Mouse (Mus musculus): ENCODE measurements around the gene Znhit1. TPM values are rescaled to one million over a fixed set of nuclear protein-coding genes. Genes with fewer than 3 reads are reported as not detected.

Znhit1 gene
- total and polyA plus RNA-seq, 3 experiments = 35.5 to 287 (median 88.7) TPM

DNA sequence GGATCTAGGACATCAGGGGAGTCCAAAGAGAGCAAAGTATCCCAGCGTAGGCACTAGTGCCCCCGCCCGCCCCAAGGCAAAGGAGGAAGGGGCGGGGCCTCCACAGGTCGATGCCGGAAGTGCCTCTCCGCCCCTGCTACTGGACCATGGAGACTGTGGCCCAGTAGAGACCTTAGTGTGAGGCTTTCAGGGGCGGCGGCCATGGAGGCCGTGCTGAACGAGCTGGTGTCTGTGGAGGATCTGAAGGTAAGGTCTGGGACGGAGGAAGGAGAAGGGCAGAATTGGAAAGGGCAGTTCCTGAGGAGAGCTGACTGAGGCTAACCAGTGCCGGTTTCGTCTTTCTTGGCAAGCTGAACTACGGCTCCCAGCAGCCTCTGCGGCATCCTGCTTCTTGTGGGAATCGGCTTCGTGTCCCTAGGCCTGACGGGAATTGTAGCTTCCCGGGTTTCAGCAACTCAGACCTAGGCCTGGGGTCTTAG, 25.8 kb downstream of the Znhit1 start:
- Histone ChIP-seq H3K9me3 (replicated peaks) (no peaks in the 10 kb centered on the region), H3K27me3 (ENCODE audit: insufficient read depth, low read length) (no peaks in the 10 kb centered on the region), H3K4me3 (ENCODE audit: low read depth, low read length) (peak overlapping the region; percentile 76), H3K4me1 (ENCODE audit: insufficient read depth, low read depth, low read length) (peaks cover 73% of the 10 kb centered on the region), H3K36me3 (replicated peaks) (peaks cover 81% of the 10 kb centered on the region)
- DNase-seq (ENCODE audit: low spot score) (peak; percentile 87), ATAC-seq (ENCODE audit: extremely low read depth, insufficient number of reproducible peaks, low FRiP score, poor library complexity, severe bottlenecking) (peak; percentile 84)
- TF ChIP-seq CTCF (IDR thresholded peaks at IDR 0.05; ENCODE audit: low read depth, low read length) = no peak
- TF ChIP-seq GATA1 (IDR thresholded peaks at IDR 0.05; ENCODE audit: borderline replicate concordance, low read length) = no peak
- no peak for TF ChIP-seq TAL1 (conservative IDR thresholded peaks at IDR 0.05; ENCODE audit: low read depth, low read length)
- TF ChIP-seq GATA2 (IDR thresholded peaks at IDR 0.05; ENCODE audit: borderline replicate concordance, low read depth, low read length) = no peak
- TF ChIP-seq POLR2AphosphoS5 (IDR thresholded peaks at IDR 0.05; ENCODE audit: insufficient replicate concordance, low read depth, low read length) = no peak

DNA sequence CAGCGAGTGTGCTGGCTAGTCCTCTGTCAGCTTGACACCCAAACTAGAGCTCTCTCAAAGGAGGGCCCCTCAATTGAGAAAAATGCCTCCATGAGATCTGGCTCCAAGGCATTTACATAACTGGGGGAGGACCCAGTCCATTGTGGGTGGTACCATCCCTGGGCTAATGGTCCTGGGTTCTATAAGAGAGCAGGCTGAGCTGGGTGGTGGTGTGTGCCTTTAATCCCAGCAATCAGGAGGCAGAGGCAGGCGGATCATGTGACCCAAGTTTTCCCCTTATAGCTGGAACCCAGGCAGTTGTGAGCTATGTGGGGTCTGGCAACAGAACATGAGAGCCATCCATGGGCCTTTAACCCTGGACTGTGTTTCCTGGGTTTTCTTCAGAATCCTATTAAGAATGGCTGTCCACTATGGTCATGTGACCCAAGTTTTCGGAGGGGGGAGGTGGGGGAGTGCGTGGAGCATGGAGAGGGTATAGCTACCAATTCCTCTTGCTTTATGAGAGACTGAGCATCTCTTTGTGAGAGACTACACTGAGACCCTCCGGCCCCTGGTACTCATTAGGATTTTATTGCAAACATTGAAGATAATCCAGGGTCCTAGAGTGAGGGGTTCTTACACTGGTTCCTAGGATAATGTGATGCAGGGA, 26.4 kb downstream of the Znhit1 start:
- H3K36me3 ChIP-seq (replicated peaks) = peaks cover 81% of the 10 kb centered on the region
- TF ChIP-seq GATA1 (IDR thresholded peaks at IDR 0.05; ENCODE audit: borderline replicate concordance, low read length) (no peak), CTCF (IDR thresholded peaks at IDR 0.05; ENCODE audit: low read depth, low read length) (no peak), GATA2 (IDR thresholded peaks at IDR 0.05; ENCODE audit: borderline replicate concordance, low read depth, low read length) (no peak), TAL1 (conservative IDR thresholded peaks at IDR 0.05; ENCODE audit: low read depth, low read length) (no peak), POLR2AphosphoS5 (IDR thresholded peaks at IDR 0.05; ENCODE audit: insufficient replicate concordance, low read depth, low read length) (no peak)
- DNase-seq (ENCODE audit: low spot score) (peak; percentile 11), ATAC-seq (ENCODE audit: extremely low read depth, insufficient number of reproducible peaks, low FRiP score, poor library complexity, severe bottlenecking) (no peak)
- H3K9me3 ChIP-seq (replicated peaks) = no peaks in the 10 kb centered on the region
- peak overlapping the region; percentile 76 for H3K4me3 ChIP-seq (ENCODE audit: low read depth, low read length)
- H3K4me1 ChIP-seq (ENCODE audit: insufficient read depth, low read depth, low read length) = peaks cover 71% of the 10 kb centered on the region
- H3K27me3 ChIP-seq (ENCODE audit: insufficient read depth, low read length) = no peaks in the 10 kb centered on the region

DNA sequence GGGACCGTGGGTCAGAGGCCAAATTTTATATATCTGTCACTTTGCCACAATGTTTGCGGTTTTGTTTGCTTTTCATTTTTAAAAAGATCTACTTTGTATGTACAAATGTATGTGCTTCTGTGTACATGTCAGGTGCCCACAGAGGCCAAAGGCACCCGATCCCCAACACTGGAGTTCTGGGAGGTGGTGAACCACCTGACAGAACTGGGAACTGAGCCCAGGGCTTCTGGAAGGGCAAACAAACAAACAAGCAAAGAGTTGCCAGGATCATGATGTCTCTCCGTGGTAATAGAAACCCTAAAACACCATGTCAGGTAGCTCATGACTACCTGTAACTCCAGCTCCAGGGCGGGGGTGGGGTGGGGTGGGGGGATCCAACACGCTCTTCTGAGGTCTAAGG, 27.8 kb downstream of the Znhit1 start:
- Histone ChIP-seq H3K9me3 (replicated peaks) (no peaks in the 10 kb centered on the region), H3K4me1 (ENCODE audit: insufficient read depth, low read depth, low read length) (peaks cover 66% of the 10 kb centered on the region), H3K27me3 (ENCODE audit: insufficient read depth, low read length) (no peaks in the 10 kb centered on the region), H3K4me3 (ENCODE audit: low read depth, low read length) (no peak overlapping the region), H3K36me3 (replicated peaks) (peaks cover 78% of the 10 kb centered on the region)
- ATAC-seq (ENCODE audit: extremely low read depth, insufficient number of reproducible peaks, low FRiP score, poor library complexity, severe bottlenecking) (no peak), DNase-seq (ENCODE audit: low spot score) (no peak)
- TF ChIP-seq GATA2 (IDR thresholded peaks at IDR 0.05; ENCODE audit: borderline replicate concordance, low read depth, low read length) = no peak

DNA sequence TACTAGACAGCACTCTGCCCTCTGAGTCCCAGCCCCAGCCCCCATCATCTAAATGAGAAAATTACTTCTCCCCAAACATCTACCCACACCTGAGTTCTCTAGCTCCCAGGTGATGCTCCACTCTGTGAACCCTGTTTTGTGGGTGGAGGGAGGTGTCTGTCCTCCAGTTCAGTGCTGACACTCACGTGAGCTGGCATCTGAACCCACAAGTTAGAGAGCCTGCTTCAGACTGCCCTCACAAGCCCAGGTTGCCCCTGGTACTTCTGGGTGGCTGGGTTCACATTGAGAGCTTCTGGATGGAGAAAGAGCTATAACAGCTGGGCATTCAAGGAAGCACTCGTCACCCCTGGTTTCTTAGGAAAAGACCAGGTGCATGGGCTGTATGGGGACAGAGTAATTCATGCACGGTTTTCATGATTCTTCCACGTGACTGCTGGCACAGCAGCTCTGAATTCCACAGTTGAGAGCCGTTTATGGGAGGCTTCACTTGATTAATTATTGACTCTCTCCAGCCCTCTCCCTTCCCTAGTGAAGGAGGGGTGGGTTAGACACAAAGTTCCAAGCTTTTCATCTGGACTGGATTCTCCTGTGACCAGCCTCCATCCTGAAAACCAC, 28.7 kb downstream of the Znhit1 start:
- TF ChIP-seq POLR2AphosphoS5 (IDR thresholded peaks at IDR 0.05; ENCODE audit: insufficient replicate concordance, low read depth, low read length) = no peak
- TF ChIP-seq TAL1 (conservative IDR thresholded peaks at IDR 0.05; ENCODE audit: low read depth, low read length) = no peak
- no peak for TF ChIP-seq GATA1 (IDR thresholded peaks at IDR 0.05; ENCODE audit: borderline replicate concordance, low read length)
- TF ChIP-seq CTCF (IDR thresholded peaks at IDR 0.05; ENCODE audit: low read depth, low read length) = no peak
- no peak for TF ChIP-seq GATA2 (IDR thresholded peaks at IDR 0.05; ENCODE audit: borderline replicate concordance, low read depth, low read length)
- H3K36me3 ChIP-seq (replicated peaks) = peaks cover 77% of the 10 kb centered on the region
- H3K9me3 ChIP-seq (replicated peaks) = no peaks in the 10 kb centered on the region
- ATAC-seq (ENCODE audit: extremely low read depth, insufficient number of reproducible peaks, low FRiP score, poor library complexity, severe bottlenecking) (no peak), DNase-seq (ENCODE audit: low spot score) (no peak)
- H3K4me1 ChIP-seq (ENCODE audit: insufficient read depth, low read depth, low read length) = peaks cover 60% of the 10 kb centered on the region
- H3K27me3 ChIP-seq (ENCODE audit: insufficient read depth, low read length) = no peaks in the 10 kb centered on the region
- H3K4me3 ChIP-seq (ENCODE audit: low read depth, low read length) = no peak overlapping the region

DNA sequence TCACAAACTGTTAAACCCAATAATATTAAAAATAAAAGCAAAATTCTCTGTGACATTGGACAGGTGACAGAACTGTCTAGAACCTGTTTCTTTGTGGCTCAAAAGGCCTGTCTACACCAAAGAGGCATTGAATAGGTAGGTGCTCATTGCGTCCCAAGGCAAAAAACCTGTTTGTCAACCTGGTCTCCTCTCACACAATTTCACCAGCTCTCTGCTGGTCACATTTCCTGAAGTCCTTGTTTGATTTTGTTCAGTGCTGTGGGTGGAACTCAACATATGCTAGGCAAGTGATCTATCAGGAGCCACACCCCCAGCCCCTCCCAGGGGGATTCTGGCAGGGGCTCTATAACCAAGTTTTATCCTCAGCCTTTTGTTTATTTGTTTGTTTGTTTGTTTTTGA, 30.6 kb downstream of the Znhit1 start:
- Histone ChIP-seq H3K4me3 (ENCODE audit: low read depth, low read length) (no peak overlapping the region), H3K4me1 (ENCODE audit: insufficient read depth, low read depth, low read length) (peaks cover 55% of the 10 kb centered on the region), H3K36me3 (replicated peaks) (peaks cover 63% of the 10 kb centered on the region), H3K9me3 (replicated peaks) (no peaks in the 10 kb centered on the region), H3K27me3 (ENCODE audit: insufficient read depth, low read length) (no peaks in the 10 kb centered on the region)
- TF ChIP-seq GATA2 (IDR thresholded peaks at IDR 0.05; ENCODE audit: borderline replicate concordance, low read depth, low read length) (no peak), POLR2AphosphoS5 (IDR thresholded peaks at IDR 0.05; ENCODE audit: insufficient replicate concordance, low read depth, low read length) (no peak), CTCF (IDR thresholded peaks at IDR 0.05; ENCODE audit: low read depth, low read length) (no peak), TAL1 (conservative IDR thresholded peaks at IDR 0.05; ENCODE audit: low read depth, low read length) (no peak), GATA1 (IDR thresholded peaks at IDR 0.05; ENCODE audit: borderline replicate concordance, low read length) (no peak)
- ATAC-seq (ENCODE audit: extremely low read depth, insufficient number of reproducible peaks, low FRiP score, poor library complexity, severe bottlenecking) (no peak), DNase-seq (ENCODE audit: low spot score) (no peak)

DNA sequence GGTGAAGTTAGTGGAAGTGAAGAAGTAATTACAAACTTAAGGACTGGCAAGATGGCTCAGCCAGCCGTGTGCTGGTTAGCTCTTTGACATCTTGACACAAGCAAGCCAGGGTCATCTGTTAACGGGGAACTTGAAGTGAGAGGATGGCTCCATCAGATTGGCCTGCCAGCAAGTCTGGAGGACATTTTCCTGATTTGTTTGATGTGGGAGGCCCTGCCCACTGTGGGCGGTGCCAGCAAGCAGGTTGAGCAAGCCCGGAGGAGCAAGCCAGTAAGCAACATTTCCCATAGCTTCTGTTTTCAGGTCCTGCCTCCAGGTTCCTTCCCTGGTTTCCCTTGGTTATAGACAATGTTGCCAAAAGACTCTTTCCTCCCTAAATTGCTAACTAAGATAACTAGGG, 32.2 kb downstream of the Znhit1 start:
- Histone ChIP-seq H3K9me3 (replicated peaks) (no peaks in the 10 kb centered on the region), H3K4me1 (ENCODE audit: insufficient read depth, low read depth, low read length) (peaks cover 43% of the 10 kb centered on the region), H3K36me3 (replicated peaks) (peaks cover 55% of the 10 kb centered on the region), H3K4me3 (ENCODE audit: low read depth, low read length) (no peak overlapping the region), H3K27me3 (ENCODE audit: insufficient read depth, low read length) (no peaks in the 10 kb centered on the region)
- DNase-seq (ENCODE audit: low spot score) (no peak), ATAC-seq (ENCODE audit: extremely low read depth, insufficient number of reproducible peaks, low FRiP score, poor library complexity, severe bottlenecking) (no peak)
- TF ChIP-seq GATA1 (IDR thresholded peaks at IDR 0.05; ENCODE audit: borderline replicate concordance, low read length) (no peak), CTCF (IDR thresholded peaks at IDR 0.05; ENCODE audit: low read depth, low read length) (no peak)

All from G1E (cell line).